Comparison of ENCODE assay signal across 16 mouse cellular contexts in the genomic region with DNA sequence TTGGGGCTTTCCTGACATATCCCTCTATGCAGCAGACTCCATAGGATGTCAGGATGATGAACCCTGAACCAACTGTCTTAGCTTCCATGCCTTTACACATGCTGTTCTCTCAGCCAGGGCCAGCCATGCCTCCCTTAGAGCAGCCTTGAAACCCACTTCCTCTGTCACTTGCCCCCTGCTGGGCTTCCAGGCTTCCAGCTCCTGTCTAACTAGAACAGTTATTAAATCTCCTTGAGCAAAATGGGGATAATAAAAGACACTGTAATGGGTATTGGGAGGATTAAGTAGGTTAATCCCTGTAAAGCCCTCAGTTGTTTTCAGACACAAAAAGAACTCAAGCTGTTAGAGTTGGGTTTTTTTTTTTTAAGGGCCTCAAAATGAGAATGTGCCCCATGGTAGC. TPM values are rescaled to one million over a fixed set of nuclear protein-coding genes. Genes with fewer than 3 reads are reported as not detected.
DNase-seq lines count a peak whose midpoint lies in the region; ATAC-seq and TF ChIP-seq lines count a peak whose summit lies in the region.
"Had no signal": no experiment of that assay in that cellular context is flagged by ENCODE, and none has a peak within 500 bp of the region (broad histone marks: within the 10 kb centered on the region; RNA-seq: fewer than 3 reads in every experiment).

No protein-coding gene starts in this region.

- TF ChIP-seq POLR2A in brain, embryonic 14.5 days (IDR thresholded peaks at IDR 0.05; ENCODE audit: borderline replicate concordance, extremely low read depth, insufficient read depth, insufficient read length, poor library complexity, severe bottlenecking): no peak

- H3K36me3 ChIP-seq in ES-E14 (ENCODE audit: control insufficient read depth, insufficient read depth, low read length, poor library complexity, severe bottlenecking): no peaks in the 10 kb centered on the region

- peak overlapping the region; percentile 3; the same call in 1 of the 2 replicates for H3K27ac ChIP-seq in layer of hippocampus, adult 2 months
- peak overlapping the region; percentile 37; the same call in 1 of the 2 replicates for H3K27ac ChIP-seq in ES-E14 (ENCODE audit: insufficient read depth, low read depth, low read length, poor library complexity, severe bottlenecking)
- H3K27ac ChIP-seq: embryonic facial prominence, embryonic 15.5 days; hindbrain, embryonic 13.5 days; macrophage had no signal

- H3K9ac ChIP-seq in ES-E14 (ENCODE audit: insufficient read depth, low read depth, low read length, poor library complexity, severe bottlenecking): peak overlapping the region; percentile 4; the same call in 1 of the 2 replicates
- H3K9ac ChIP-seq: embryonic facial prominence, embryonic 15.5 days; hindbrain, embryonic 13.5 days; lung, embryonic 14.5 days had no signal

- DNase-seq in layer of hippocampus, adult 2 months (ENCODE audit: low spot score in 2 of 2): no peak
- no peak for DNase-seq in layer of hippocampus, adult 8-10 months (ENCODE audit: low spot score in 2 of 2)
- no peak for DNase-seq in ES-E14 (ENCODE audit: low read depth, low spot score)
- DNase-seq in brain, embryonic 14.5 days (ENCODE audit: low read depth): peak; percentile 25
- DNase-seq in retina, embryonic 14.5 days (ENCODE audit: low spot score): peak; percentile 59
- no peak for DNase-seq in testis, postnatal 10 days (ENCODE audit: low spot score)
- DNase-seq: cerebellum, adult 11 months; gastrocnemius, adult 2 months; heart, adult 18-20 months; kidney, adult 2 months; lung, embryonic 14.5 days had no signal

- no peak overlapping the region for H3K4me3 ChIP-seq in layer of hippocampus, adult 2 months
- no peak overlapping the region for H3K4me3 ChIP-seq in ES-E14 (ENCODE audit: insufficient read depth in 1 of 2, low read depth in 1 of 2, low read length in 2 of 2, poor library complexity in 1 of 2, severe bottlenecking in 1 of 2)
- H3K4me3 ChIP-seq: embryonic facial prominence, embryonic 15.5 days; gastrocnemius, adult 2 months; hindbrain, embryonic 13.5 days had no signal

- in situ Hi-C loops in ES-E14 (cut with MboI; ENCODE audit: low sequenced_read_pairs in 2 of 2, unreplicated experiment in 2 of 2): no loop called here

- ATAC-seq in megakaryocyte, adult 5-6 weeks (ENCODE audit: poor library complexity, severe bottlenecking): no peak
- ATAC-seq: forebrain, embryonic 14.5 days had no signal

- peak; percentile 41 for TF ChIP-seq CTCF in layer of hippocampus, adult 2 months (conservative IDR thresholded peaks at IDR 0.05)
- TF ChIP-seq CTCF in brain, embryonic 14.5 days (IDR thresholded peaks at IDR 0.05; ENCODE audit: borderline replicate concordance, extremely low read depth, insufficient read depth, insufficient read length): peak; percentile 3; the same call in 1 of the 2 replicates

- peaks cover 14 to 48% of the 10 kb centered on the region in 2 experiments; a peak in 3 of 4 replicates for H3K4me1 ChIP-seq in ES-E14 (ENCODE audit: control insufficient read depth in 2 of 2, insufficient read depth in 2 of 2, low read length in 2 of 2, poor library complexity in 1 of 2)

- H3K9me3 ChIP-seq in ES-E14 (ENCODE audit: control insufficient read depth, insufficient read depth, low read depth, low read length): no peaks in the 10 kb centered on the region
- H3K9me3 ChIP-seq: embryonic facial prominence, embryonic 15.5 days; hindbrain, embryonic 13.5 days had no signal

TF ChIP-seq in ES-E14, 5 proteins besides CTCF, POLR2A, EP300 and RAD21:
- TF ChIP-seq MAFK (IDR thresholded peaks at IDR 0.05; ENCODE audit: insufficient read depth, low read depth, low read length): no peak
- TF ChIP-seq ZNF384 (IDR thresholded peaks at IDR 0.05; ENCODE audit: low read depth, low read length): peak; percentile 44; the same call in 1 of the 2 replicates

RNA-seq across cellular contexts. Expression of gene Cltb, which starts 7.6 kb away (rescaled TPM):
- total RNA-seq in layer of hippocampus, adult 2 months (2021): 100 to 1,000 TPM; 252 to 268 TPM
- 100 to 1,000 TPM; 241 to 284 (median 264) TPM for total RNA-seq in layer of hippocampus, adult 8-10 months (2022)
- 49.5 and 75.1 TPM in 2 replicates for total RNA-seq in ES-E14 (2012; rRNA removed)
- polyA plus RNA-seq in brain, embryonic 14.5 days (2012; rRNA removed): 76.1 and 109 TPM in 2 replicates
- total RNA-seq in megakaryocyte, adult 5-6 weeks (2015): 5.9 and 6.6 TPM in 2 replicates
- total RNA-seq in megakaryocyte, adult 5-6 weeks (2017): 19.3 and 20.7 TPM in 2 replicates

RNA-seq across cellular contexts. Expression of gene Higd2a, which starts 13.5 kb away (rescaled TPM):
- total RNA-seq in layer of hippocampus, adult 2 months (2021): 100 to 1,000 TPM; 163 to 167 TPM
- 100 to 1,000 TPM; 134 to 161 (median 146) TPM for total RNA-seq in layer of hippocampus, adult 8-10 months (2022)
- total RNA-seq in ES-E14 (2012; rRNA removed): 108 and 156 TPM in 2 replicates
- 140 and 169 TPM in 2 replicates for polyA plus RNA-seq in brain, embryonic 14.5 days (2012; rRNA removed)
- total RNA-seq in megakaryocyte, adult 5-6 weeks (2015): 144 and 147 TPM in 2 replicates
- total RNA-seq in megakaryocyte, adult 5-6 weeks (2017): 66.2 and 100 TPM in 2 replicates

RNA-seq across cellular contexts. Expression of gene Nop16, which starts 13.6 kb away (rescaled TPM):
- 10 to 100 TPM; 24.8 to 28.1 TPM for total RNA-seq in layer of hippocampus, adult 2 months (2021)
- total RNA-seq in layer of hippocampus, adult 8-10 months (2022): 10 to 100 TPM; 20.6 to 23.3 (median 20.8) TPM
- 53.2 and 65.5 TPM in 2 replicates for total RNA-seq in ES-E14 (2012; rRNA removed)
- 29.8 and 30.8 TPM in 2 replicates for polyA plus RNA-seq in brain, embryonic 14.5 days (2012; rRNA removed)
- total RNA-seq in megakaryocyte, adult 5-6 weeks (2015): 15.6 and 18.9 TPM in 2 replicates
- 27.8 and 28.0 TPM in 2 replicates for total RNA-seq in megakaryocyte, adult 5-6 weeks (2017)

RNA-seq across cellular contexts. Expression of gene Faf2, which starts 18.1 kb away (rescaled TPM):
- total RNA-seq in layer of hippocampus, adult 2 months (2021): 10 to 100 TPM; 54.2 to 59.8 TPM
- 10 to 100 TPM; 48.9 to 67.1 (median 53.6) TPM for total RNA-seq in layer of hippocampus, adult 8-10 months (2022)
- total RNA-seq in ES-E14 (2012; rRNA removed): 76.3 and 108 TPM in 2 replicates
- 36.9 and 47.0 TPM in 2 replicates for polyA plus RNA-seq in brain, embryonic 14.5 days (2012; rRNA removed)
- 23.1 and 32.6 TPM in 2 replicates for total RNA-seq in megakaryocyte, adult 5-6 weeks (2015)
- 36.1 and 38.9 TPM in 2 replicates for total RNA-seq in megakaryocyte, adult 5-6 weeks (2017)

RNA-seq across cellular contexts. Expression of gene Arl10, which starts 28.7 kb away (rescaled TPM):
- total RNA-seq in layer of hippocampus, adult 2 months (2021): 10 to 100 TPM; 30.5 to 34.0 TPM
- 10 to 100 TPM; 28.2 to 37.2 (median 30.9) TPM for total RNA-seq in layer of hippocampus, adult 8-10 months (2022)
- 38.3 and 51.0 TPM in 2 replicates for total RNA-seq in ES-E14 (2012; rRNA removed)
- polyA plus RNA-seq in brain, embryonic 14.5 days (2012; rRNA removed): 86.2 and 95.5 TPM in 2 replicates
- total RNA-seq in megakaryocyte, adult 5-6 weeks (2015): 20.4 and 22.4 TPM in 2 replicates
- 22.9 and 23.3 TPM in 2 replicates for total RNA-seq in megakaryocyte, adult 5-6 weeks (2017)

Comparison
In these comparisons a context has a peak if more than half of its experiments do, and no peak if none do; other contexts are left out.
1. DNase-seq: peak in brain, embryonic 14.5 days (single experiment) and retina, embryonic 14.5 days (single experiment); none in layer of hippocampus, adult 2 months (0 of 2), layer of hippocampus, adult 8-10 months (0 of 2), ES-E14 (single experiment) and testis, postnatal 10 days (single experiment).